Mouse (Mus musculus) liver, postnatal 0 days (tissue): ENCODE measurements around the gene Wasf2.

ENCODE experiments used
- CTCF ChIP-seq: sonication (generic); IDR thresholded peaks from 2 replicates; pipeline ENCODE4 v1.5.1; 2016; ENCODE audit warnings: antibody characterized with exemption, low read depth
- EP300 ChIP-seq: IDR thresholded peaks from 2 replicates; pipeline ENCODE4 v1.6.1; 2016; ENCODE audit warnings: antibody characterized with exemption, low read depth, mild to moderate bottlenecking

DNA sequence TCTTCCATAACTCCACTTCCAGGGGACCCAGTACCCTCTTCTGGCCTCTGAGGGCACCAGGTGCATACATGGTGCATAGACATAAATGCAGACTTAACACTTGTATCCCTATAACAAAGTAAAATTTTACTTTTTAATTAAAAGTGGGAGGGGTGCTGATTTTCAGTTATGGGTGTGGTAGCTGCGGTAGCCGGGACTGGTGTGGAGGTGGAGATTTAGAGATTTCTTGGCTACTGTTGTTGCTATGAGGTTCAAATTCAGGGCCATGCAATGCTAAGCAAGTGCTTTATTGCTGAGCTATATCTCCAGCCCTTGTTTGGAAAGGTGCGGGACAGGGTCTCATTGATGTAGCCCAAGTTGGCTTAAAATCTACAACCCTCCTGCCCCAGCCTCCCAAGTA, 88.4 kb downstream of the Wasf2 start:
- TF ChIP-seq CTCF (no peak), EP300 (no peak)
